Mouse (Mus musculus) embryonic fibroblast, embryonic 13.5 days (primary cell): ENCODE measurements around the gene Zfyve28. TPM values are rescaled to one million over a fixed set of nuclear protein-coding genes. Genes with fewer than 3 reads are reported as not detected.

ENCODE experiments used
- H3K27ac ChIP-seq: 2 replicates; pipeline ENCODE4 v1.5.1; 2012; ENCODE audit warnings: low read length, control low read depth, inconsistent platforms; ENCODE audit not compliant: insufficient read depth
- H3K4me1 ChIP-seq: 2 replicates; pipeline ENCODE4 v1.6.1; 2011; ENCODE audit warnings: low read length; ENCODE audit not compliant: control insufficient read depth, insufficient read depth
- H3K4me3 ChIP-seq: 2 replicates; pipeline ENCODE4 v1.5.1; 2011; ENCODE audit warnings: mild to moderate bottlenecking, control low read depth, low read length; ENCODE audit not compliant: insufficient read depth
- CTCF ChIP-seq: IDR thresholded peaks from 2 replicates; pipeline ENCODE4 v1.5.1; 2011; ENCODE audit warnings: mild to moderate bottlenecking, control low read depth, low read length, moderate library complexity, borderline replicate concordance; ENCODE audit not compliant: insufficient read depth
- POLR2A ChIP-seq: IDR thresholded peaks from 2 replicates; pipeline ENCODE4 v1.6.1; 2011; ENCODE audit warnings: low read depth, mild to moderate bottlenecking, control low read depth, low read length, moderate library complexity
- polyA plus RNA-seq: library from polyadenylated mRNA; stranded (reverse); fragments of >200 nt; gene quantifications from 2 replicates; pipeline ENCODE4 v1.2.4, GENCODE M21; 2011; ENCODE audit warnings: low read depth; ENCODE audit not compliant: missing spikeins, insufficient read length

The Zfyve28 gene
- polyA plus RNA-seq, 1 experiment, result 1.0 TPM

GRCm38 (mm10) chr5:34274676-34275293 is 13.5 kb downstream of the Zfyve28 start:
- no peak overlapping the region for H3K4me3 ChIP-seq
- TF ChIP-seq POLR2A (no peak), CTCF (no peak)
- H3K27ac ChIP-seq, result no peak overlapping the region
- no peaks in the 10 kb centered on the region for H3K4me1 ChIP-seq

DNA sequence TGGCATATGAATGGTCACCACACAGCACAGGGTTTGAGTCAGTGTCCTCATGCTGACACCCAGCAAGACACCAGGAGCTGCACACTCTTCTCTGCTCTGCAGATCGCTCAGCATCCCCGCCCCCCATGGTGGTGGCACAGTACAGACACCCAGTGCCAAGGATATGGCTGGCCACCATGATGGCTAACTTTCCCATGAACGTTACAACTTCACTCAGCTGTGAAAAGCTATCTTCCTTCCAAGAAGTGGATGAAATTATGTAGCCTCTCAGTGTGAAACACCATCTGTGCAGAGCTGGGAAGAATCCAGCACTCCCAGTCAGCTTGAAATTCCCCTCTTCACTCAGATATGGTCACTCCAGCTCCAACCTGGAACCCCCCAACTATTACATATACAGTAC is 14.0 kb downstream of the Zfyve28 start:
- no peak overlapping the region for H3K4me3 ChIP-seq
- no peaks in the 10 kb centered on the region for H3K4me1 ChIP-seq
- no peak overlapping the region for H3K27ac ChIP-seq
- TF ChIP-seq CTCF, result no peak
- no peak for TF ChIP-seq POLR2A

DNA sequence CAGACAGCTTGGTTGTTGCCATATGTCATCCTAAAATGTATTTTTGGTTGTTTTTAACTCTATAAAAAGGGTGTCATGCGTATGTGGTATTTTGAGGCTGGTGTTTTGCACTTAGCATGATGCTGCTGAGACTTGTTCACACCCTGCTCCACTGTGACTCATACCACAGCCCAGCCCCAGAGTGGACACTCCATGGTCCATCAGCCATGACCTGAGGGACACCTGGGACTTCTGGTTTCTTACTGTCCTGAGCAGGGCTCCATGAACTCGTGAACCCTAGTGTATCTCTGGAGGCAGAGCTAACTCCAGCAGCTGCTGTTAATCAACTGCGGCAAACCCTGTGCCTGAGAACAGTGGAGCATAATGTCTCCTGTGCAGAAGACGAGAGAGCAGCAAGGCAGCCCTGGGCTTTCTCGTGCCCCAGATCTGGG is 15.0 kb downstream of the Zfyve28 start:
- Histone ChIP-seq H3K27ac (no peak overlapping the region), H3K4me1 (no peaks in the 10 kb centered on the region), H3K4me3 (no peak overlapping the region)
- no peak for TF ChIP-seq POLR2A

DNA sequence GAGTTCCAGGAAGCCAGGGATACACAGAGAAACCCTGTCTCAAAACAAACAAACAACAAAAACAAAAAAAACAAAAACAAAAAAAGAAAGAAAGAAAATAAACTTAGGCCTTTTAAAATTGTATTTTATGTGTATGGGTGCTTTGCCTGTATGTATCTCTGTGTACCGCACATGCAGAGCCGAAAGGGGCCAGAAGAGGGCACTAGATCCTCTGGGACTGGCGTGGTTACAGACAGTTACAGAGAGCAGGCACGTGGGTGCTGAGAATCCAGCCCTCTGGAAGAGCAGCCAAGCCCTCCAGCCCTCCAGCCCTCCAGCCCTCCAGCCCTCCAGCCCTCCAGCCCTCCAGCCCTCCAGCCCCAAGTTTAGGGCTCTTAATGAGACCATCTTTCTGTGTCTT is 16.5 kb downstream of the Zfyve28 start:
- H3K4me1 ChIP-seq, result no peaks in the 10 kb centered on the region
- H3K4me3 ChIP-seq, result no peak overlapping the region
- TF ChIP-seq CTCF (peak; percentile 39; the same call in 1 of the 2 replicates), POLR2A (no peak)
- no peak overlapping the region for H3K27ac ChIP-seq

DNA sequence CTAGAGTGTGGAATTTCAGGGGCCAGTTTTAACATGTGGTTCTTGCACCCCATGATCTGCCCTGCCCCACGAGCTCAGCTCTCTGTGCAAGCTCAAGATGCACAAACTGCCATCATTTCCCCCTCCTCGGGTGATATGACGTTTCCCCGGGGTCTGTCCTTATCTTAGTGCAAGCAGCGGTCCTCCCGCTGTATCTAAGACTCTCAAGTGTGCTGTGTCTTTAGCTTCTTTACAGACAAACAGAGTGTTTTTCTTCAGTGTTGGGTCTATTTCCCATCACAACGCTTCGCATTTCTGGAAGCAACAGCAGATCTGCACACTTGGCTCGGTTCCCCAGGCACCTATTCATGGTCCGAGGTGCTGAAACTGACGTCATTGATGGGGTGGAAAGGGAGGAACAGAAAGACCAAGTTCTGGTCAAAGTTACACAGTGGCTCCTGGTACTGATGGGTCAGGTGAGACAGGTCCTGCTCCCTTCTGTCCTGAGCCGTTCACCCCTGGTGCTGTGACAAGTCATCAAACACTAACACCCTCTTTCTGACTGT is 18.3 kb downstream of the Zfyve28 start:
- H3K4me3 ChIP-seq, result no peak overlapping the region
- H3K4me1 ChIP-seq, result no peaks in the 10 kb centered on the region
- TF ChIP-seq POLR2A, result no peak
- no peak for TF ChIP-seq CTCF
- H3K27ac ChIP-seq, result no peak overlapping the region

DNA sequence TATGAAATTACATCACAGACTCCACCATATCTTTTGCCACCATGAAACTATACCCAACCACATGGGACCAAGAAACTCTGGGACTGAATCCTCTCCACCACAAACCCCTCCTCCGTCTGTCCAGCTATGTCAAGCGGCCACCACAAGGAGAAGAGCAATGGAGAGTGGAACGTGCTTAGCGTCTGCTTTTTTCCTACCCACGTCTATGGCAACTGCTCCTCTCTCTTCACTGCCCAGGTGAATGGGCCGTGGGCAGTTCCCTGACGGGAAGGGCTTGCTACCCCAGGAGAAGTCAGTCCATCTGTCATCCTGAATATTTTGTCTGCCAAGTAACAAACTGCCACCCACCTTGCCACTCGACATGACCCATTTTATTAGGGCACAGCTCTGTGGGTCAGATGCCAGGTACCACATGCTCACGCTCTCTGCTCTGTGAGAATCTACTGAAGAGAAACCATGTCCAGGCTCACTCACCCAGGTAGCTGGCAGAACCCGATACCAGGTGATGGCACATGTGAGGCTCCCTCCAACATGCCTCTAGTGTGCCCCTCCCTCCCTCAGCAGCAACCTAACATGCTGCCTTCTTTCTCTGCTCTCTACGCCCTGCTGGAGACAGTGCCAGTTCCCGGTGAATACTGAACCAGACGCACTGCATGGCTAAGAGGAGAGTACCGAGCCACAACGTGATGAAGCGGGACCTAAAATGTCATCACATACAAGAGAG is 18.9 kb downstream of the Zfyve28 start:
- H3K4me1 ChIP-seq, result no peaks in the 10 kb centered on the region
- no peak overlapping the region for H3K27ac ChIP-seq
- no peak overlapping the region for H3K4me3 ChIP-seq
- TF ChIP-seq CTCF (no peak), POLR2A (no peak)

DNA sequence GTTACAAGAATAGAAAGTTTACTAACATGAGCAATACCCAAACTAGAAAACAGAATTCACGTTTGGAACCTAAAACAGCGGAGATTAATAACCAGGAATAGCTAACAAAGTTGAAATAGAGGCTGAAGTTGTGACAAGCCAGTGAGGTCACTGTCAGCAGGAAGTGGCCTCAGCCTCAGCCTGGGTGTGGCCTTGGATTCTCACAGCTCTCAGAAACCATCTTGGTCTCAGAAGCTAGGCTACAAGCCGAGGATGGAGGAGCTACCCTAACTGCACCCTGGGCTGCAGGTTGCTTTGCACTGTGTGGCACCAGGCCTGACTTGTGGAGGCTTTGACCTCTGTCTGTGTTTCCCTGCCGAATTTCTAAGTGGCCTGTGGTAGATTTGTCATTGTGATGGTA is 22.2 kb downstream of the Zfyve28 start:
- no peak for TF ChIP-seq POLR2A
- TF ChIP-seq CTCF, result no peak
- Histone ChIP-seq H3K4me1 (no peaks in the 10 kb centered on the region), H3K27ac (no peak overlapping the region), H3K4me3 (no peak overlapping the region)

DNA sequence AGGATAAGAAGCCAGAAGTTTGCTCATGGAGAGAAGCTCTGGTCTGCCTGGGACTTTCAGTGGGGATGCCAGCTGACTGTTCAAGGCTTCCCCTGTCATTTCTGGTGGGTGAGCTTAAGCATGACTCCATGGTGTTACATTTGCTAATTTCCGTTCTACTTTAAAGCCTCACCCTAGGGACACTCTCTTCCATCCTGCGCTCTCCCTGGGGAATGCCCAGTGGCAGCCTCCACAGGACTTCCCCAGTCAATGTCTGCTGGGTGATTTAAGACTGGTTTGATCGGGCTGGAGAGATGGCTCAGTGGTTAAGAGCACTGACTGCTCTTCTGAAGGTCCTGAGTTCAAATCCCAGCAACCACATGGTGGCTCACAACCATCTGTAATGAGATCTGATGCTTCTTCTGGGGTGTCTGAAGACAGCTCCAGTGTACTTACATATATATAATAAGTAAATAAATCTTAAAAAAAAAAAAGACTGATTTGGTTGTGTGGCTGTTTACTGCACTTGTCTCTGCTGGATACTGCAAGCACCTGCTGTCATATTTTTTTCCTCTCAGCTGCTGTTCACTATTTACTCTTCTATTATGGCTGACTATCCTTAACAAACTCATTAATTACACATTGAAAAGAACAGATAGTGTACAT is 29.0 kb downstream of the Zfyve28 start:
- Histone ChIP-seq H3K4me1 (no peaks in the 10 kb centered on the region), H3K27ac (no peak overlapping the region), H3K4me3 (no peak overlapping the region)
- TF ChIP-seq POLR2A, result no peak
- TF ChIP-seq CTCF, result no peak

DNA sequence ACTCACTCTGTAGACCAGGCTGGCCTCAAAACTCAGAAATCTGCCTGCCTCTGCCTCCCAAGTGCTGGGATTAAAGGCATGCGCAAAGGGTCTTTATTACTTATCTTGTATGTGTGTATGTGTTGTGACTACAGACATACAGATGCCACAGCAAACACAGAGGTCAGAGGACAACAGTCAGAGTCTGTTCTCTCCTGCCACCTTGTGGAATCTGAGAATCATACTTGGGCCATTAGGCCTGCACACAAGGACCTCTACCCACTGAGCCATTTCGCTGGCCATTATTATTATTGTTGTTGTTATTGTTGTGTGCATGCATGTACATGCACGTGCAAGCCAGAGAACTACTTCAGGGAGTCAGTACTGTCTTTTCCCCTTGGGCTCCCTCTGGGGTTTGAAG is 33.1 kb downstream of the Zfyve28 start:
- Histone ChIP-seq H3K27ac (no peak overlapping the region), H3K4me1 (peaks cover 5% of the 10 kb centered on the region; the same call in 1 of the 2 replicates), H3K4me3 (no peak overlapping the region)
- TF ChIP-seq CTCF (no peak), POLR2A (no peak)

- Histone ChIP-seq H3K4me3 (no peak overlapping the region), H3K4me1 (peaks cover 5% of the 10 kb centered on the region; the same call in 1 of the 2 replicates), H3K27ac (no peak overlapping the region)
- TF ChIP-seq POLR2A, result no peak
- TF ChIP-seq CTCF, result no peak
These were observed 33.9 kb downstream of the Zfyve28 start for GRCm38 (mm10) chr5:34254309-34254708.
